ENCODE assay signal across 14 mouse cellular contexts in genomic region chr10:60381142-60381925, GRCm38 (mm10). TPM values are rescaled to one million over a fixed set of nuclear protein-coding genes. Genes with fewer than 3 reads are reported as not detected.
DNase-seq lines count a peak whose midpoint lies in the region; ATAC-seq and TF ChIP-seq lines count a peak whose summit lies in the region.
"Had no signal": no experiment of that assay in that cellular context is flagged by ENCODE, and none has a peak within 500 bp of the region (broad histone marks: within the 10 kb centered on the region; RNA-seq: fewer than 3 reads in every experiment).

No protein-coding gene starts in this region.

- H3K4me3 ChIP-seq in embryonic facial prominence, embryonic 12.5 days = no peak overlapping the region
- H3K4me3 ChIP-seq in embryonic facial prominence, embryonic 10.5 days = no peak overlapping the region
- no peak overlapping the region for H3K4me3 ChIP-seq in gastrocnemius, adult 2 months
- H3K4me3 ChIP-seq in forebrain, embryonic 15.5 days = no peak overlapping the region
- H3K4me3 ChIP-seq: neural tube, embryonic 13.5 days had no signal

- no peak for ATAC-seq in embryonic facial prominence, embryonic 12.5 days (ENCODE audit: insufficient number of reproducible peaks, insufficient read depth, low FRiP score, low TSS enrichment)
- ATAC-seq in neutrophil, adult 5-6 weeks (ENCODE audit: extremely low read depth, insufficient number of reproducible peaks, low FRiP score, poor library complexity, severe bottlenecking) = peak; percentile 17; the same call in 1 of the 2 replicates
- ATAC-seq in forebrain, embryonic 15.5 days (replicated peaks) = no peak

- H3K9ac ChIP-seq in embryonic facial prominence, embryonic 12.5 days = 0 out of 2 replicates have a peak overlapping the region, but pooled peaks have one; percentile 12
- H3K9ac ChIP-seq in forebrain, embryonic 15.5 days (replicated peaks) = no peak overlapping the region
- H3K9ac ChIP-seq: neural tube, embryonic 13.5 days had no signal

- H3K4me2 ChIP-seq in embryonic facial prominence, embryonic 12.5 days (replicated peaks) = no peak overlapping the region
- H3K4me2 ChIP-seq in forebrain, embryonic 15.5 days (replicated peaks) = no peak overlapping the region
- H3K4me2 ChIP-seq: liver, embryonic 11.5 days; neural tube, embryonic 13.5 days had no signal

- no peaks in the 10 kb centered on the region for H3K9me3 ChIP-seq in embryonic facial prominence, embryonic 12.5 days
- H3K9me3 ChIP-seq in embryonic facial prominence, embryonic 10.5 days = no peaks in the 10 kb centered on the region
- no peaks in the 10 kb centered on the region for H3K9me3 ChIP-seq in forebrain, embryonic 15.5 days
- H3K9me3 ChIP-seq: neural tube, embryonic 13.5 days had no signal

- no peak for TF ChIP-seq CTCF in gastrocnemius, adult 2 months (IDR thresholded peaks at IDR 0.05)

- H3K4me1 ChIP-seq in embryonic facial prominence, embryonic 12.5 days = no peaks in the 10 kb centered on the region; the same call in 1 of the 2 replicates
- H3K4me1 ChIP-seq in embryonic facial prominence, embryonic 10.5 days = peaks cover 16% of the 10 kb centered on the region
- H3K4me1 ChIP-seq in forebrain, embryonic 15.5 days = no peaks in the 10 kb centered on the region
- H3K4me1 ChIP-seq: neural tube, embryonic 13.5 days had no signal

- no peak for DNase-seq in embryonic facial prominence, embryonic 10.5 days (ENCODE audit: low spot score)
- DNase-seq in spleen, adult 12 weeks (ENCODE audit: low spot score) = peak; percentile 15
- DNase-seq in spleen, adult 18-20 months = no peak
- no peak for DNase-seq in gastrocnemius, adult 2 months
- no peak for DNase-seq in layer of hippocampus, adult 9-11 months
- DNase-seq: heart, postnatal 4 days; kidney, adult 18-20 months had no signal

- no peaks in the 10 kb centered on the region for H3K36me3 ChIP-seq in embryonic facial prominence, embryonic 12.5 days
- no peaks in the 10 kb centered on the region for H3K36me3 ChIP-seq in embryonic facial prominence, embryonic 10.5 days (replicated peaks)
- no peaks in the 10 kb centered on the region for H3K36me3 ChIP-seq in forebrain, embryonic 15.5 days
- H3K36me3 ChIP-seq: neural tube, embryonic 13.5 days had no signal

- H3K27me3 ChIP-seq in embryonic facial prominence, embryonic 12.5 days = no peaks in the 10 kb centered on the region
- H3K27me3 ChIP-seq in embryonic facial prominence, embryonic 10.5 days (replicated peaks; ENCODE audit: low read depth, poor library complexity, severe bottlenecking) = no peaks in the 10 kb centered on the region
- no peaks in the 10 kb centered on the region for H3K27me3 ChIP-seq in forebrain, embryonic 15.5 days
- H3K27me3 ChIP-seq: neural tube, embryonic 13.5 days had no signal

- H3K27ac ChIP-seq in embryonic facial prominence, embryonic 12.5 days = no peak overlapping the region
- no peak overlapping the region for H3K27ac ChIP-seq in embryonic facial prominence, embryonic 10.5 days (replicated peaks)
- H3K27ac ChIP-seq in gastrocnemius, adult 2 months = no peak overlapping the region
- no peak overlapping the region for H3K27ac ChIP-seq in forebrain, embryonic 15.5 days (replicated peaks)
- H3K27ac ChIP-seq: neural tube, embryonic 13.5 days had no signal

- intact Hi-C loops in gastrocnemius, adult 2 months (cut with DNase I) = loop anchor here (5.0 kb wide), 1 partner anchor 34 kb away; the partner anchor contains the start of gene Vsir

- 72% methylated on average over 10 of the region's 10 CpGs for WGBS in embryonic facial prominence, embryonic 12.5 days
- WGBS in embryonic facial prominence, embryonic 10.5 days = 70% methylated on average over 10 of the region's 10 CpGs
- WGBS in forebrain, embryonic 15.5 days = 78% methylated on average over 10 of the region's 10 CpGs

RNA-seq across cellular contexts. Expression of gene Gm17455, which starts 18.2 kb away (rescaled TPM):
- polyA plus RNA-seq in embryonic facial prominence, embryonic 12.5 days (2016; fragmentation: Nextera tagmentation; extraction: Ambion mirVana) = 0.59 and 1.8 TPM in 2 replicates
- polyA plus RNA-seq in embryonic facial prominence, embryonic 10.5 days (2016; fragmentation: Nextera tagmentation; extraction: Ambion mirVana) = 0.96 and 2.6 TPM in 2 replicates
- 10.4 and 16.6 TPM in 2 replicates for total RNA-seq in neutrophil, adult 5-6 weeks (2017)
- total RNA-seq in gastrocnemius, adult 2 months (2021) = under 1 TPM in 1 of 2 experiments, not detected in 1; 0.31 TPM
- 4.9 and 6.9 TPM in 2 replicates for polyA plus RNA-seq in forebrain, embryonic 15.5 days (2015; fragmentation: Nextera tagmentation; extraction: Ambion mirVana)
- total RNA-seq: gastrocnemius, adult 18-20 months; heart, postnatal 4 days; megakaryocyte progenitor cell, adult 5-6 weeks had no signal

RNA-seq across cellular contexts. Expression of gene Vsir, which starts 34.7 kb away (rescaled TPM):
- polyA plus RNA-seq in embryonic facial prominence, embryonic 12.5 days (2016; fragmentation: Nextera tagmentation; extraction: Ambion mirVana) = 1.9 and 2.2 TPM in 2 replicates
- 2.3 and 2.6 TPM in 2 replicates for polyA plus RNA-seq in embryonic facial prominence, embryonic 10.5 days (2016; fragmentation: Nextera tagmentation; extraction: Ambion mirVana)
- 440 and 506 TPM in 2 replicates for total RNA-seq in neutrophil, adult 5-6 weeks (2017)
- total RNA-seq in gastrocnemius, adult 2 months (2021) = 1 to 10 TPM; 6.2 to 6.4 TPM
- polyA plus RNA-seq in forebrain, embryonic 15.5 days (2015; fragmentation: Nextera tagmentation; extraction: Ambion mirVana) = 1.4 and 2.4 TPM in 2 replicates
